Mouse (Mus musculus): ENCODE data around the gene Dyrk1a.

GRCm38 (mm10) chr16:94671313-94671712, 101.5 kb downstream of the Dyrk1a start:
- TF ChIP-seq POLR2A (IDR thresholded peaks at IDR 0.05; ENCODE audit: insufficient read length, low read depth) = no peak
- TF ChIP-seq TCF12 (IDR thresholded peaks at IDR 0.05; ENCODE audit: insufficient read depth, poor library complexity, severe bottlenecking) = no peak
- TF ChIP-seq MYOD1 (IDR thresholded peaks at IDR 0.05; ENCODE audit: control insufficient read depth in 1 of 3, insufficient read length in 2 of 3, low read depth in 2 of 3) = no peak
- no peak for TF ChIP-seq MAX (IDR thresholded peaks at IDR 0.05; ENCODE audit: low read depth)
- TF ChIP-seq TCF3 (IDR thresholded peaks at IDR 0.05; ENCODE audit: insufficient read length, low read depth) = no peak
- no peak for TF ChIP-seq POLR2AphosphoS2 (IDR thresholded peaks at IDR 0.05; ENCODE audit: insufficient read length, low read depth)
